Mouse (Mus musculus) ovary, postnatal 10 days (tissue): ENCODE measurements around the gene Il24.

Source experiments
- DNase-seq: peaks from one replicate; pipeline ENCODE4 v3.0.0; 2022; ENCODE audit warnings: low spot score

Gene Il24

DNA sequence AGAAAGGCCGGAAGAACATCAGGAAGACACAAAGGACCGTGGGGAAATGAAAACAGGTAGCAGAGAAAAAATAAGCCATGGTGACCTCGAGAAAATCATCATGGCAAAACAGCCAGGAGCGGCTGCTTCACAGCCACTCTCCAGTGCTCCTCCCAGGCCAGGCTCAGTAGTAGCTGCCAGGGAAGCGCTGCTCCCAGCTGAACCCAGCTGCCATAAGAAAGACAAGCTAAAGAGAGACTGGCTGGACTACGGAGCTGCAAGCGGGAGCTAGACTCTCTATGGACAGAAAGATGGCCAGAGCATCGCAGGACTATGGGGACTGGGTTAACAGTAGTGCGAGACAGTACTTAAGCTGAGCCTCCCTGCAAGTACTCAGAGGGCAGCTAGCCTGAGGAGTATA lies 32.4 kb downstream of the Il24 start:
- DNase-seq: no peak

DNA sequence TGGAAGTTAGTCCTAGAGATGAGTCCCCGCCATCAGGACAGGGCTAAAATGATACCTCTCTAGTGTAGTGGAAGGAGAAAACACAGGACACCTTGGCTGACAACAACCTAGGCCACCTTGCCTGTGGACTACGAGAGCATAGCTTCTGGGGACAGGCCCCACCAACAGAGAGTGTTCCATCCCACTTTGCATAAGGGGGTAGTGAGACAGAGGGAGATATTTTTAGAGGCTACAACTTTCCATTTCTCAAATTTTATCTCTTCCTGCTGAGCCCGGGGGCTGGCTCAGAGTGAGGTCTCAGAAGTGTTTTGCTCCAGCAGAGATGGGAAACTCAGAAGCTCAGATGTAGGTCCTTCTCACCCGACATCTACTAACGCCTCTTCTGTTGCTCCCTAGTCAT lies 36.8 kb downstream of the Il24 start:
- DNase-seq: no peak

DNA sequence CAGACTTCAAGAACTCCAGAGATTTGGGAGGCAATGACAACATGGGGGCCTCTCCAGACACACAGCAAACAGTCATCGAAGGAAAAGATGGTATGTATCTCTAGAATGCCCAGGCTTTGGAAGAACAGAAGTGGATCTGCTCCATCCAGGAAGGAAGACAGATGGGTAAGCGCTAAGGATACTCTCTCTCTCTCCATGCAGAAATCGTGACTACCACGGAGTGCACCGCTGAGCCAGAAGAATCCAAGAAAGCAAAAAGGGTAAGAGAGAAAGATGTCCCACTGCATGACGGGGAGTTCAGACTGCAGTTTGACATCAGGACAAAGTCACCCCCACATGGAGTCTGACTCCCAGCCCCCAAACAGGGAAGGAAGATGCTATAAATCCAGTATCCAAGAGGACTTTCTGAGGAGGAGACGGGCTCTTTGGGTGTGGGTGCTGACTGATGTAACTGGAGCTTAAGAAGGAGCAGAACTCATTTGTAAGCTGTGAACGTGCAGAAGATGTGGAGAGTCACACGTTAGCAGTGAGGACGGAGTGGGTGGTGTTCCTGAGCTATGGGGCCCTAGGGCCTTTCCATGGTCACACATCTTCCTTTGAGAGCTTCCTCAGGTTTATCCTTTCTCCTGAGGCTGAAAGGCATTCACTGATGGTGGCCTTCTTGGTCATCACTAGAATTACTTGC lies 37.6 kb downstream of the Il24 start:
- DNase-seq: no peak

DNA sequence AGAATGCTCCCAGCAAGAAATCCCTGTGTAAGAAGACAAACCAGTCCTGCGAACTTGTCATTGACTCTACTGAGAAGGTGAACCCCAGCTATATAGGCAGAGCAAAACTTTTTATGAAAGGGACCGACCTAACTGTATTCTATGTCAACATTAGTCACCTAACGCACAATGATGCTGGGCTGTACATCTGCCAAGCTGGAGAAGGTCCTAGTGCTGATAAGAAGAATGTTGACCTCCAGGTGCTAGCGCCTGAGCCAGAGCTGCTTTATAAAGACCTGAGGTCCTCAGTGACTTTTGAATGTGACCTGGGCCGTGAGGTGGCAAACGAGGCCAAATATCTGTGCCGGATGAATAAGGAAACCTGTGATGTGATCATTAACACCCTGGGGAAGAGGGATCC lies 42.7 kb downstream of the Il24 start:
- no peak for DNase-seq

DNA sequence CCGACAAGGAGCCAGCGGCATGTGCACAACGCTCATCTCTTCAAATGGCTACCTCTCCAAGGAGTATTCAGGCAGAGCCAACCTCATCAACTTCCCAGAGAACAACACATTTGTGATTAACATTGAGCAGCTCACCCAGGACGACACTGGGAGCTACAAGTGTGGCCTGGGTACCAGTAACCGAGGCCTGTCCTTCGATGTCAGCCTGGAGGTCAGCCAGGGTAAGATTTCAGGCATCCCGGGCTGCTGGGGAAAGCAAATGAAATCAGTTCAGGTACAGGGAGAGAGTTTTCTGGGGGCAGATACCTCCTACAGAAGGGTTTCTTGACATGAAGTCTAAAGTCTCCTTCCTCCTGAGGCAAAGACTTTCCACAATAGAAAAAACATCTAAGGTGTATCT lies 45.6 kb downstream of the Il24 start:
- no peak for DNase-seq

DNA sequence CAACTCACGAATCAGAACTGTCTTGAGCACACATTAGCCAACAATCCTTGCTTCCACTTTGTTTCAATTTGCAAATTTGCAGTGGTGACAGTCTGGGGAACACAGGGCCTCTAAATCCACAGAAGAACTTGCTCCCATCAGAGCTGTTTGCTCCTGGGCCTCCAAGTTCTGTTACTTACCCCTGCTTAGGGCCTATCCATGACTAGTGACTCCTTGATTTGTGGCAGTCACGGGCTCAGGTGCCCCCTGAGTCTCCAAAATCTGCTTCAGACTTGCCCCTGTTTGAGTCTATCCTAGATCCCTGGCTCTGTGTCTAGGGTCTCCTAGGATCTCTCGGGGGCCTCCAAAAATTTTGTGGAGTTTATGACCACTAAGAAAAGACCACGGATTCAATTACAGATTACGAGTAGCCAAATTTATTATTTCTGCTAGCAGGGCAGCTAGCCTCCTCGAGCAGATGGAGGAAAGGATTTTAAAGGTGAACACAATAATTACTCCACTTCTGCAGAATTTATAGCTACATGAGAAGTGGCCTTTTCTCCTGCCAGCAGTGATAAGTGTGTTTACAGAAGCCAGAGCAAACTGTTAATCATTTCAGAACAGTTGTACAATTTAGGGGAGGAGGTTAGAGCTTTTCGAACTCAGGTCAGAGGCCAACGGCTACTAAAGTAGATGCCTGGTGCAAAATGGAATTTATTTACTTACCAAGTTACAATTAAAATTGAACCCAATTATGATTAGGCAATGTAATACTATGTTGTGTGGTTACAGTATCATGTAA lies 46.5 kb downstream of the Il24 start:
- DNase-seq: no peak

DNA sequence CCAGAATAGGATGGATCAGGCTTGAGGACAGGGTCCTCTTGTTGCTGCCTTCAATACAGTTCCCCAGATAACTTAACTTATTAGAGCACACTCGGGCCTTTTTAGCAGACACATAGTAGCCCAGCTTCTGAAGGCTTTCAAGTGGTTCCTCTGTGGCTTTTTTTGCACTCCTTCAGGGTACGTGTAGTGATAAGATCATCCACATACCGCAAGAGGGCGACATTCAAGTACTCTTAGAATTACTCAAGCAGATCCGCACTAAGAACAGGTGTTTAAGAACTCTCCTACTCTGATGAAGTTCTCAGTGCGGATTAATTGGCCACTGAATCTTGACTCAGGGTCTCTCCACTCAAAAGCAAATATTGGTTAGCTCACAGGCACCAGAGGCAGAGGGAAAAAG lies 49.0 kb downstream of the Il24 start:
- no peak for DNase-seq

DNA sequence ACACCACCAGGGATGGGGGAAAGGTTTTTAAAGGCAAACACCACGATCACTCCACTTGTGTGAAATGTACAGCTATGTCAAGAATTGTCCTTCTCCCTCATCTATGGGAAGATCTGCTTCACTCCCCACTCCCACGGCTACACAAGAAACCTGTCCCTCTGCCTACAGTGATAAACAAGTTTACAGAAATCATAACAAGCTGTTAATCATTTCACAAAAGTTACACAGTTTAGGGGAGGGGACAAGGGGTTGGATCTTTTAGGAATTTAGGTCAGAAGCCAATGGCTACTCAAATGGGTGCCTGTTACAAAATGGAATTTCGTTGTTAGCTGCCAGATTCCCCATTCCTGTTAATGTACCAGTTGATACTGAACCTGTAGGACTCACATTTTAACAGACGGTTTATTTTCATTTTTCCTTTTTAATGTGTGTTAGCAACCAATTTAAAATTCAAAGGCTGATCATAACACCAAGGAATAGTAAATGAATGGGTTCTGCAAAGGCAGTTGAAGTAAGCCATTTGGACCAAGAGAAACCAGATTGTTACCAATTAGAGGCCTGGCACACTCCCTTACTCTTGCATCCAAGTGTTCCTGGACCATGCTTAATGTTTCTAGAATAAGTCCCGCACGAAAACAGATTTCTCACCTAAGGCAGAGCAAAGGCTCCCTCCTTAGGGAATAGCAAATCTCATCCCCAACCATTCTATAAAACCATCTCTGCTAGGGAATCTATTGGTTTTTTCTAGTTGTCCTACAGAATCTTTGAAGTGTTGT lies 51.9 kb downstream of the Il24 start:
- DNase-seq: no peak

DNA sequence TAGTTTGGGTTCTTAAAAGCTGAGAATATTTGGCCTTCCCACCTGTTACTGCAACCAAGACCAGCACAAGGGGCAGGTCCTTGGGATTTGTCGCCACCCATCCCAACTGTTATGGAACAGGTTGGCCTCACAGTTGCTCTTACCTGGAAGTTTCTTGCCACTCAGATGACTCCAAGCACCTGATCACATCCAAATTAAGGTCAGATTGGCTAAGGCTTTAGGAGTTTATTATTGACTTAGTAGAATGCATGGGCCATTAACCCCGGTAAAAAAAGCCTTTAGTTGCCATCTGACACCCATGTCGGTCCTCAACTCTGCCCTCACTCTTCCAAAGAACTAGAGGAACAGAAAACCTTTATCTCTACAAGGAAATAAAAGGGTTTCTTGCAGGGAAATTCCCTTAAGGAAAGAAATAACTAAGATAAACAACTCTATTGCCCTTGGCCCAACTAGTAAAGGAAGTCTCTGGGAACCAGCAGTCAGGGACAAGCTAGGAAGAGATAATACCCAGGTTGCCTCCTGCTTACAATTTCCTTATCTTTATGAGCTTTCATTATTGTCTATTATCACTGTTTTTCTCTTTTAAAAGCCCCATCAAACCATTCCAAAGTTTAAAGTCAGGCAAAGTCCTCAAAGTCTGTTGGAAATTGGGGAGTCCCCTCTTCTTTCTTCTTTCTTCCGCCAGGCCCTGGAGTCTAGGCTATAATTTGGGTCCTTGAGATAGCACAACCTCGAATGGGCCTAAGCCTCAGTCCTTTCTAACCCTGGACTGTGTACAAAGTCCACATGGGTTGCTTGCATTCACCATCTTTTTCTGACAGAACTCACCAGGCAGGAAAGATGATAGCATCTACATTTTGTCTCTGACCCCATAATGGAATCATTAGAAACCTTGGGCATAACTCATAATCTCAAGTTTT lies 54.8 kb downstream of the Il24 start:
- no peak for DNase-seq
